18 mouse cellular contexts compared by ENCODE assay signal in the genomic region with DNA sequence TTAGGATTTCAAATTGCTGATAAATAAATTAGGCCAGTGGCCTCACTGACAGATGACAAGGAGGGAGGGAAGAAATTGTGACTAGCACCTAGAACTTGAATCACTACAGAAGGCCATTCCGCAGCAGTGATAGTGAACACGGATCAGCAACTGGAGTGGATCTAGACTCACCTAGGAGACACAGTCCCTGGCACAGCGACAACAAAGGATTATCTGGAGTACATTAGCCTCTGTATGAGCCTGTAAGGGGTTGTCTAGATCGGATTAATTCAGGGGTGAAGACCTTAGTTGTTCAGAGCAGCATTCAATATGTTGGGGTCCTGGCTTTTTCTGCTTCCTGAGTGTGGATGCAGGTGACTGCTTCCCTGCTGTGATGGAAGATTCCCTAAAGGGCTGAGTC. TPM values are rescaled to one million over a fixed set of nuclear protein-coding genes. Genes with fewer than 3 reads are reported as not detected.
"Had no signal": no experiment of that assay in that cellular context is flagged by ENCODE, and none has a peak within 500 bp of the region (broad histone marks: within the 10 kb centered on the region; RNA-seq: fewer than 3 reads in every experiment).

No protein-coding gene starts in this region.

- ATAC-seq: liver, postnatal 0 days had no signal

- H3K4me1 ChIP-seq: limb, embryonic 10.5 days; liver, embryonic 13.5 days; liver, embryonic 15.5 days had no signal

- H3K4me2 ChIP-seq: hindbrain, embryonic 13.5 days; hindbrain, embryonic 15.5 days; limb, embryonic 12.5 days; liver, embryonic 11.5 days; liver, embryonic 13.5 days; liver, embryonic 15.5 days had no signal

- H3K4me3 ChIP-seq: hindbrain, embryonic 13.5 days; hindbrain, embryonic 15.5 days; layer of hippocampus, adult 2 months; left cerebral cortex, adult 2 months; limb, embryonic 10.5 days; limb, embryonic 12.5 days; liver, embryonic 13.5 days; liver, embryonic 15.5 days had no signal

- H3K9me3 ChIP-seq: hindbrain, embryonic 13.5 days; hindbrain, embryonic 15.5 days; limb, embryonic 10.5 days; limb, embryonic 12.5 days; liver, embryonic 13.5 days; liver, embryonic 15.5 days had no signal

- H3K27me3 ChIP-seq: liver, embryonic 13.5 days; liver, embryonic 15.5 days had no signal

- H3K36me3 ChIP-seq: hindbrain, embryonic 13.5 days; hindbrain, embryonic 15.5 days; limb, embryonic 10.5 days; limb, embryonic 12.5 days; liver, embryonic 13.5 days; liver, embryonic 15.5 days had no signal

- DNase-seq: liver, embryonic 13.5 days had no signal

- H3K9ac ChIP-seq: hindbrain, embryonic 13.5 days; hindbrain, embryonic 15.5 days; limb, embryonic 12.5 days; liver, embryonic 13.5 days; liver, embryonic 15.5 days; liver, postnatal 0 days had no signal

- H3K27ac ChIP-seq: hindbrain, embryonic 13.5 days; hindbrain, embryonic 15.5 days; hindbrain, postnatal 0 days; layer of hippocampus, adult 2 months; left cerebral cortex, adult 2 months; limb, embryonic 10.5 days; limb, embryonic 12.5 days; liver, embryonic 13.5 days; liver, embryonic 15.5 days had no signal

RNA-seq across cellular contexts. Expression of a gene that starts 9.4 kb away (rescaled TPM):
- total RNA-seq: gastrocnemius, adult 8-10 months; gastrocnemius, postnatal 14 days; gastrocnemius, postnatal 36 days; heart, adult 8-10 months; heart, postnatal 36 days; hematopoietic stem cell, adult 5-6 weeks; left cerebral cortex, adult 2 months had no signal
- polyA plus RNA-seq: hindbrain, embryonic 11.5 days; limb, embryonic 10.5 days; limb, embryonic 12.5 days had no signal
